Mouse (Mus musculus) neural tube, embryonic 12.5 days (tissue): Measurements from ENCODE around the gene Sh3rf3. TPM values are rescaled to one million over a fixed set of nuclear protein-coding genes. Genes with fewer than 3 reads are reported as not detected.

Source experiments
- ATAC-seq: fragments of 200-750 bp; cut with Nextera tagmentation; 2 replicates; pipeline ENCODE4 v1.8.0; 2017; ENCODE audit warnings: low read depth, mild to moderate bottlenecking, moderate TSS enrichment, moderate library complexity; ENCODE audit not compliant: low FRiP score
- H3K27ac ChIP-seq: fragments of 300-500 bp; sonication (generic); 2 replicates; pipeline ENCODE4 v1.5.1; 2016
- H3K27me3 ChIP-seq: fragments of 300-500 bp; sonication (generic); replicated peaks from 2 replicates; pipeline ENCODE4 v1.6.1; 2016; ENCODE audit warnings: mild to moderate bottlenecking
- H3K36me3 ChIP-seq: fragments of 300-500 bp; sonication (generic); 2 replicates; pipeline ENCODE4 v1.6.1; 2016; ENCODE audit warnings: mild to moderate bottlenecking
- H3K4me1 ChIP-seq: fragments of 300-500 bp; sonication (generic); 2 replicates; pipeline ENCODE4 v1.6.1; 2016
- H3K4me2 ChIP-seq: fragments of 300-500 bp; sonication (generic); replicated peaks from 2 replicates; pipeline ENCODE4 v1.6.1; 2016; ENCODE audit warnings: mild to moderate bottlenecking
- H3K4me3 ChIP-seq: fragments of 300-500 bp; sonication (generic); 2 replicates; pipeline ENCODE4 v1.5.1; 2016
- H3K9ac ChIP-seq: fragments of 300-500 bp; sonication (generic); 2 replicates; pipeline ENCODE4 v1.6.1; 2016; ENCODE audit warnings: mild to moderate bottlenecking
- H3K9me3 ChIP-seq: fragments of 300-500 bp; sonication (generic); 2 replicates; pipeline ENCODE4 v1.6.1; 2016; ENCODE audit warnings: mild to moderate bottlenecking
- WGBS: fragments of 180-500 bp; shearing (Covaris S2); methylation state at CpG from one replicate; pipeline ENCODE4 v1.1.7; 2016; 5-methylcytosine and 5-hydroxymethylcytosine counted together
- polyA plus RNA-seq: library from polyadenylated mRNA; unstranded; fragments of >200 nt; fragmentation: Nextera tagmentation; extraction: Ambion mirVana; gene quantifications from 2 replicates; pipeline ENCODE4 v1.2.1, GENCODE M21; 2016

Sh3rf3 gene
- 3.6 and 6.3 TPM in 2 replicates for polyA plus RNA-seq

- H3K27ac ChIP-seq = no peak within 1 kb of the TSS
- 0 out of 2 replicates have a peak, but pooled peaks cover 18% of the 10 kb centered on the region for H3K4me1 ChIP-seq
- peak within 1 kb of the TSS; percentile 67 for H3K9ac ChIP-seq
- H3K27me3 ChIP-seq = peaks cover 29% of the 10 kb centered on the region
- H3K36me3 ChIP-seq = no peaks in the 10 kb centered on the region
- peak; percentile 51 for ATAC-seq
- H3K9me3 ChIP-seq = no peaks in the 10 kb centered on the region
- WGBS = under 1% methylated on average over 77 of the region's 79 CpGs
- peak within 1 kb of the TSS; percentile 100 for H3K4me2 ChIP-seq
- peak within 1 kb of the TSS; percentile 65 for H3K4me3 ChIP-seq
These were observed at the start of gene Sh3rf3 for GRCm38 (mm10) chr10:58813081-58813800. Gene Sh3rf3 (plus strand): TSS chr10:58813359.

- WGBS = 88% methylated on average over 8 of the region's 8 CpGs
- Histone ChIP-seq H3K36me3 (no peaks in the 10 kb centered on the region), H3K27ac (no peak overlapping the region)
These were observed 24.5 kb upstream of the Sh3rf3 start for GRCm38 (mm10) chr10:58788486-58789274.

GRCm38 (mm10) chr10:58797555-58797954 is 15.6 kb upstream of the Sh3rf3 start:
- H3K27ac ChIP-seq = no peak overlapping the region

More at GRCm38 (mm10) chr10:58788486-58789274, 24.5 kb upstream of the Sh3rf3 start:
- no peaks in the 10 kb centered on the region for H3K4me1 ChIP-seq
- H3K4me2 ChIP-seq = no peak overlapping the region
- H3K27me3 ChIP-seq = no peaks in the 10 kb centered on the region
- no peak overlapping the region for H3K4me3 ChIP-seq
- H3K9me3 ChIP-seq = no peaks in the 10 kb centered on the region
- no peak for ATAC-seq
- no peak overlapping the region for H3K9ac ChIP-seq

GRCm38 (mm10) chr10:58798156-58798555 is 15.0 kb upstream of the Sh3rf3 start:
- no peak for ATAC-seq
- Histone ChIP-seq H3K27me3 (no peaks in the 10 kb centered on the region), H3K4me3 (no peak overlapping the region), H3K4me2 (no peak overlapping the region), H3K9me3 (no peaks in the 10 kb centered on the region), H3K4me1 (peaks cover 5% of the 10 kb centered on the region; the same call in 1 of the 2 replicates), H3K9ac (no peak overlapping the region), H3K36me3 (no peaks in the 10 kb centered on the region), H3K27ac (no peak overlapping the region)
- 91% methylated on average over 3 of the region's 3 CpGs for WGBS

More at GRCm38 (mm10) chr10:58797555-58797954, 15.6 kb upstream of the Sh3rf3 start:
- no peak for ATAC-seq
- Histone ChIP-seq H3K27me3 (no peaks in the 10 kb centered on the region), H3K4me2 (no peak overlapping the region), H3K4me3 (no peak overlapping the region), H3K36me3 (no peaks in the 10 kb centered on the region), H3K9me3 (no peaks in the 10 kb centered on the region), H3K4me1 (peaks cover 5% of the 10 kb centered on the region; the same call in 1 of the 2 replicates), H3K9ac (no peak overlapping the region)
- WGBS = 91% methylated on average over 8 of the region's 8 CpGs

- Histone ChIP-seq H3K9me3 (no peaks in the 10 kb centered on the region), H3K36me3 (no peaks in the 10 kb centered on the region), H3K27me3 (no peaks in the 10 kb centered on the region), H3K4me1 (peaks cover 5% of the 10 kb centered on the region; the same call in 1 of the 2 replicates), H3K4me3 (no peak overlapping the region), H3K4me2 (peak overlapping the region; percentile 38), H3K27ac (no peak overlapping the region), H3K9ac (no peak overlapping the region)
- 49% methylated on average over 21 of the region's 21 CpGs for WGBS
- ATAC-seq = peak; percentile 50; the same call in 1 of the 2 replicates
These were observed 12.1 kb upstream of the Sh3rf3 start for GRCm38 (mm10) chr10:58800996-58801433.

GRCm38 (mm10) chr10:58802391-58802790 is 10.8 kb upstream of the Sh3rf3 start:
- peaks cover 5% of the 10 kb centered on the region; the same call in 1 of the 2 replicates for H3K4me1 ChIP-seq
- H3K9ac ChIP-seq = no peak overlapping the region
- no peak overlapping the region for H3K27ac ChIP-seq
- no peaks in the 10 kb centered on the region for H3K36me3 ChIP-seq
- no peak overlapping the region for H3K4me3 ChIP-seq
- 92% methylated on average over 1 of the region's 1 CpGs for WGBS
- H3K27me3 ChIP-seq = no peaks in the 10 kb centered on the region
- H3K9me3 ChIP-seq = no peaks in the 10 kb centered on the region
- no peak for ATAC-seq
- H3K4me2 ChIP-seq = no peak overlapping the region

GRCm38 (mm10) chr10:58807956-58808355 is 5.2 kb upstream of the Sh3rf3 start:
- H3K4me1 ChIP-seq = 0 out of 2 replicates have a peak, but pooled peaks cover 4% of the 10 kb centered on the region
- H3K9ac ChIP-seq = no peak overlapping the region
- no peaks in the 10 kb centered on the region for H3K36me3 ChIP-seq
- H3K27me3 ChIP-seq = peaks cover 9% of the 10 kb centered on the region; the same call in 1 of the 2 replicates
- H3K4me2 ChIP-seq = no peak overlapping the region
- no peak overlapping the region for H3K4me3 ChIP-seq
- H3K27ac ChIP-seq = no peak overlapping the region
- no peak for ATAC-seq
- H3K9me3 ChIP-seq = no peaks in the 10 kb centered on the region
- 68% methylated on average over 3 of the region's 3 CpGs for WGBS

- no peaks in the 10 kb centered on the region for H3K36me3 ChIP-seq
- peaks cover 29% of the 10 kb centered on the region for H3K27me3 ChIP-seq
- H3K9ac ChIP-seq = no peak overlapping the region
- H3K4me1 ChIP-seq = 0 out of 2 replicates have a peak, but pooled peaks cover 18% of the 10 kb centered on the region
- no peak overlapping the region for H3K27ac ChIP-seq
- 87% methylated on average over 5 of the region's 5 CpGs for WGBS
- no peak overlapping the region for H3K4me3 ChIP-seq
- H3K9me3 ChIP-seq = no peaks in the 10 kb centered on the region
- no peak for ATAC-seq
- H3K4me2 ChIP-seq = no peak overlapping the region
These were observed 3.0 kb upstream of the Sh3rf3 start for GRCm38 (mm10) chr10:58810181-58810580.

GRCm38 (mm10) chr10:58812210-58813080 is 714 bp upstream of the Sh3rf3 start:
- H3K27ac ChIP-seq = no peak overlapping the region
- peak overlapping the region; percentile 67 for H3K9ac ChIP-seq
- H3K4me3 ChIP-seq = peak overlapping the region; percentile 65
- H3K4me1 ChIP-seq = 0 out of 2 replicates have a peak, but pooled peaks cover 18% of the 10 kb centered on the region
- peaks cover 29% of the 10 kb centered on the region for H3K27me3 ChIP-seq
- H3K36me3 ChIP-seq = no peaks in the 10 kb centered on the region
- WGBS = under 1% methylated on average over 63 of the region's 63 CpGs
- peak overlapping the region; percentile 100 for H3K4me2 ChIP-seq
- ATAC-seq = peak; percentile 85
- H3K9me3 ChIP-seq = no peaks in the 10 kb centered on the region

- Histone ChIP-seq H3K4me2 (peak overlapping the region; percentile 100), H3K27me3 (peaks cover 29% of the 10 kb centered on the region), H3K4me3 (peak overlapping the region; percentile 65), H3K27ac (no peak overlapping the region), H3K9ac (peak overlapping the region; percentile 67), H3K9me3 (no peaks in the 10 kb centered on the region), H3K36me3 (no peaks in the 10 kb centered on the region), H3K4me1 (0 out of 2 replicates have a peak, but pooled peaks cover 18% of the 10 kb centered on the region)
- peak; percentile 21; the same call in 1 of the 2 replicates for ATAC-seq
- 2% methylated on average over 35 of the region's 35 CpGs for WGBS
These were observed 637 bp downstream of the Sh3rf3 start for GRCm38 (mm10) chr10:58813801-58814191.

GRCm38 (mm10) chr10:58814486-58814885 is 1.3 kb downstream of the Sh3rf3 start:
- 36% methylated on average over 7 of the region's 7 CpGs for WGBS
- Histone ChIP-seq H3K27me3 (peaks cover 29% of the 10 kb centered on the region), H3K9ac (peak overlapping the region; percentile 40; the same call in 1 of the 2 replicates), H3K4me1 (0 out of 2 replicates have a peak, but pooled peaks cover 18% of the 10 kb centered on the region), H3K36me3 (no peaks in the 10 kb centered on the region), H3K4me2 (peak overlapping the region; percentile 100), H3K9me3 (no peaks in the 10 kb centered on the region), H3K4me3 (peak overlapping the region; percentile 65), H3K27ac (no peak overlapping the region)
- no peak for ATAC-seq
